26 mouse cellular contexts compared by ENCODE assay signal in genomic region chr13:46189726-46190125, GRCm38 (mm10).
"Had no signal": no experiment of that assay in that cellular context is flagged by ENCODE, and none has a peak within 500 bp of the region (broad histone marks: within the 10 kb centered on the region; RNA-seq: fewer than 3 reads in every experiment).

No protein-coding gene starts in this region.

- ATAC-seq: inflammation-experienced regulatory T-cells, adult 6 months; intestine, embryonic 15.5 days; intestine, postnatal 0 days; liver, postnatal 0 days had no signal

- H3K4me3 ChIP-seq: gastrocnemius, adult 2 months; heart, embryonic 10.5 days; heart, embryonic 12.5 days; hindbrain, embryonic 10.5 days; hindbrain, embryonic 12.5 days; intestine, embryonic 15.5 days; layer of hippocampus, adult 2 months; limb, embryonic 10.5 days; limb, embryonic 12.5 days; liver, embryonic 13.5 days; liver, embryonic 15.5 days had no signal

- H3K27ac ChIP-seq: gastrocnemius, adult 2 months; heart, embryonic 10.5 days; hindbrain, embryonic 10.5 days; hindbrain, embryonic 12.5 days; hindbrain, embryonic 14.5 days; intestine, embryonic 15.5 days; layer of hippocampus, adult 2 months; limb, embryonic 10.5 days; limb, embryonic 12.5 days; liver, embryonic 13.5 days; liver, embryonic 15.5 days had no signal

- H3K9me3 ChIP-seq: heart, embryonic 10.5 days; heart, embryonic 12.5 days; hindbrain, embryonic 10.5 days; hindbrain, embryonic 12.5 days; intestine, embryonic 15.5 days; limb, embryonic 10.5 days; liver, embryonic 13.5 days; liver, embryonic 15.5 days had no signal

- DNase-seq: gastrocnemius, adult 2 months; gastrocnemius, postnatal 10 days; gastrocnemius, postnatal 25 days; heart, adult 18-20 months; heart, postnatal 10 days; heart, postnatal 4 days; kidney, adult 18-20 months; kidney, adult 9 months; kidney, postnatal 10 days; kidney, postnatal 36 days; liver; liver, embryonic 13.5 days; liver, postnatal 0 days had no signal

- H3K4me2 ChIP-seq: heart, embryonic 12.5 days; hindbrain, embryonic 12.5 days; hindbrain, embryonic 14.5 days; intestine, embryonic 15.5 days; limb, embryonic 12.5 days; liver, embryonic 11.5 days; liver, embryonic 13.5 days; liver, embryonic 15.5 days had no signal

- H3K4me1 ChIP-seq: heart, embryonic 10.5 days; heart, embryonic 12.5 days; intestine, embryonic 15.5 days; limb, embryonic 10.5 days; limb, embryonic 12.5 days; liver, embryonic 13.5 days; liver, embryonic 15.5 days had no signal

- H3K27me3 ChIP-seq: heart, embryonic 12.5 days; hindbrain, embryonic 12.5 days; intestine, embryonic 15.5 days; limb, embryonic 12.5 days; liver, embryonic 13.5 days; liver, embryonic 15.5 days had no signal

- H3K9ac ChIP-seq: heart, embryonic 12.5 days; hindbrain, embryonic 12.5 days; hindbrain, embryonic 14.5 days; intestine, embryonic 15.5 days; limb, embryonic 12.5 days; liver, embryonic 13.5 days; liver, embryonic 15.5 days; liver, postnatal 0 days had no signal

- H3K36me3 ChIP-seq: heart, embryonic 10.5 days; heart, embryonic 12.5 days; hindbrain, embryonic 10.5 days; hindbrain, embryonic 12.5 days; intestine, embryonic 15.5 days; limb, embryonic 10.5 days; limb, embryonic 12.5 days; liver, embryonic 13.5 days; liver, embryonic 15.5 days had no signal
